Mouse (Mus musculus) embryonic facial prominence, embryonic 11.5 days (tissue): ENCODE measurements at regions not wholly inside any gene's neighbourhood (a gene's known extent, or its start where the extent isn't known, plus 50 kb on each side); places are given as distances from the start of the nearest gene placed in this dataset.

Experiments used
- ATAC-seq: fragments of 200-750 bp; cut with Nextera tagmentation; replicated peaks from 2 replicates; pipeline ENCODE4 v1.8.0; 2017; ENCODE audit warnings: low read depth; ENCODE audit not compliant: insufficient number of reproducible peaks, low FRiP score, low TSS enrichment
- DNase-seq: peaks from one replicate; pipeline ENCODE4 v3.0.0-alpha.2; 2015; ENCODE audit warnings: low spot score
- H3K27ac ChIP-seq: fragments of 300-500 bp; sonication (generic); replicated peaks from 2 replicates; pipeline ENCODE4 v1.5.1; 2014; ENCODE audit warnings: mild to moderate bottlenecking, low read depth, low read length, control low read depth
- H3K27me3 ChIP-seq: fragments of 300-500 bp; sonication (generic); 2 replicates; pipeline ENCODE4 v1.6.1; 2014; ENCODE audit warnings: mild to moderate bottlenecking, low read length, moderate library complexity, mixed read lengths; ENCODE audit not compliant: control insufficient read depth, insufficient read depth
- H3K36me3 ChIP-seq: fragments of 300-500 bp; sonication (generic); replicated peaks from 2 replicates; pipeline ENCODE4 v1.6.1; 2014; ENCODE audit warnings: low read depth, mild to moderate bottlenecking, low read length, moderate library complexity, mixed read lengths; ENCODE audit not compliant: control insufficient read depth, insufficient read depth
- H3K4me1 ChIP-seq: fragments of 300-500 bp; sonication (generic); 2 replicates; pipeline ENCODE4 v1.6.1; 2014; ENCODE audit warnings: low read length, mixed read lengths; ENCODE audit not compliant: control insufficient read depth, insufficient read depth
- H3K4me2 ChIP-seq: fragments of 300-500 bp; sonication (generic); 2 replicates; pipeline ENCODE4 v1.6.1; 2014; ENCODE audit warnings: low read depth, mild to moderate bottlenecking, control low read depth, low read length, moderate library complexity
- H3K4me3 ChIP-seq: fragments of 300-500 bp; sonication (generic); 2 replicates; pipeline ENCODE4 v1.5.1; 2014; ENCODE audit warnings: low read depth, low read length, control low read depth
- H3K9ac ChIP-seq: fragments of 300-500 bp; sonication (generic); replicated peaks from 2 replicates; pipeline ENCODE4 v1.6.1; 2014; ENCODE audit warnings: mild to moderate bottlenecking, control low read depth, low read length
- H3K9me3 ChIP-seq: fragments of 300-500 bp; sonication (generic); replicated peaks from 2 replicates; pipeline ENCODE4 v1.6.1; 2016; ENCODE audit warnings: mild to moderate bottlenecking, low read length, inconsistent platforms, mixed read lengths; ENCODE audit not compliant: control insufficient read depth
- WGBS: fragments of 180-500 bp; shearing (Covaris S2); extraction: QIAGEN DNeasy Blood & Tissue Kit; methylation state at CpG from one replicate; pipeline ENCODE4 v1.1.7; 2014; 5-methylcytosine and 5-hydroxymethylcytosine counted together

DNA sequence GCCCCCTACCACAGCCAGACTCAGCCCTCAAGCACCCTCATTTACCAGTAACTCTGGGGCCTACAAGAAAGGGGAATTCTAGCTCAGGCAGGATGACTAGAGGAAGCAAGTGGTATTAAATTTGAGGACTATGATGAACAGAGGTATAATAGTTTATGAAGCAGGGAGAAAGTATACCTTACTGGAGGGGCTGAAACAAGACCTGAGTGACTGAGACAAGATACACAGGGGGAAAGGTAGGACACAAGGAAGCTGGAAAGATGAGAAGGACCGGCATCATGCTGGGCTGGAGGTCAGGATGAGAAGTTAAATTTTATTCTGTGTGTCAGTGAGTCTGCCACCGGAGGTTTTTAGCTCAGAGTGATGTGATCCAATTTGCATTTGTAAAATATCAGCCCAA, 417.2 kb upstream of the Smim15 start:
- no peaks in the 10 kb centered on the region for H3K9me3 ChIP-seq
- no peak overlapping the region for H3K4me2 ChIP-seq
- DNase-seq, result no peak
- H3K27ac ChIP-seq, result no peak overlapping the region
- H3K36me3 ChIP-seq, result no peaks in the 10 kb centered on the region
- H3K4me3 ChIP-seq, result no peak overlapping the region
- WGBS, result 82% methylated on average over 2 of the region's 2 CpGs
- H3K9ac ChIP-seq, result no peak overlapping the region
- H3K27me3 ChIP-seq, result no peaks in the 10 kb centered on the region
- no peak for ATAC-seq
- no peaks in the 10 kb centered on the region for H3K4me1 ChIP-seq

DNA sequence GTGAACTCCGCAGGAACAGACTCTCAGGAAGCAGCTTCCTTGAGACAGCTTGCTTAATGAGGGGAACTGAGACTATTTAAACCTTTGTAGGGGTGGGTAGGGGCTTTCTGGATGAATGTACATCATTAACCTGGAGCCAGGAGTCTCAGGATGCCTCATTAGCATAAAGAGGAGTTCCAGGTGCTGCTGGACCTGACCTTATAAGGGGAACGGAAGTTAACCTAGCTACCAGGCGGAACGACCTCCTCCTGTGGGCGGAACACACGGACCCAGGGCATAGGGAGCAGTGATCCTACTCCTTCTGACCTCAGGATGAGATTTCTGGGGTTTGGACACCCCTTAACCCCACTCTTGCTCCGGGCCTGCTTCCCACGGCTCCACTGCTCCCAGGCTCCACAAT, 417.6 kb upstream of the Smim15 start:
- Histone ChIP-seq H3K27me3 (no peaks in the 10 kb centered on the region), H3K9me3 (no peaks in the 10 kb centered on the region), H3K36me3 (no peaks in the 10 kb centered on the region), H3K4me1 (no peaks in the 10 kb centered on the region), H3K27ac (no peak overlapping the region), H3K9ac (no peak overlapping the region), H3K4me3 (no peak overlapping the region), H3K4me2 (no peak overlapping the region)
- 60% methylated on average over 8 of the region's 8 CpGs for WGBS
- ATAC-seq (no peak), DNase-seq (no peak)

DNA sequence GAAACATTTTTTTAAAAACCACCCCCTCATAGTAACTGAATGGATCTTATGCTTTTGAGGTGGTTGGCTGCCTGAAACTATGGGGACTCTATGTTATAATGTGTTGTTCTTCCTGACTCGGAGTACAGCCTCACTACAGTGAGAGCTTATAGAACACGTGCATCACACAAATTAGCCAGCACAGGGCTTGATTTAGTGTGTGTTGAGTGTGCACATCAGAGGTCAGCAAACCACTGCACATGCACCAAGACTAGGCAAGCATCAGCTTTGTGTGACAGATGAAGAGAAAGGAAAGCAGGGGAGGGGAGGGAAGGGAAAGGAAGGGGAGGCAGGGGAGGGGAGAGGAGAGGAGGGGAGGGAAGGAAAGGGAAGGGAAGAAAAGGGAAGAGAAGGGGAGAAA, 422.9 kb upstream of the Smim15 start:
- 70% methylated on average over 2 of the region's 2 CpGs for WGBS
- ATAC-seq, result no peak
- Histone ChIP-seq H3K9ac (no peak overlapping the region), H3K4me1 (0 out of 2 replicates have a peak, but pooled peaks cover 4% of the 10 kb centered on the region), H3K27me3 (no peaks in the 10 kb centered on the region), H3K27ac (no peak overlapping the region), H3K4me3 (no peak overlapping the region), H3K9me3 (no peaks in the 10 kb centered on the region), H3K4me2 (no peak overlapping the region), H3K36me3 (no peaks in the 10 kb centered on the region)
- no peak for DNase-seq

DNA sequence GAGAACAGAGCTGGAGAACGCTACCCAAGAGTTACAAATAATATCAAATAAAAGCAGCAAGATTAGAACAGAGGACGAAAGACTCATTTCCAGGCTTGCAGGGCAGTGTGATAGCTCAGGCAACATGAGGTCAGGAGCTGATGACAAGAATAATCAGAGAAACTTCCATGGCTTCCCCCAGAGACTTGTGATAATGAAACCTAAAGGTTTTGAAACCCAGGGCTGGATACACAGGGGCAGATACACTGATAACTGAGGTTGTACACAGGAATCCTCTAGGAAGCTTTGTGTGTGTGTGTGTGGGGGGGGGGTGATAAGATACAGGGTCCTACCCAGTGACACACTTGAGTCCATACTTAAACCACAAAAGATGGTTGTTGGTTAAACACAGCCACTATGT, 423.4 kb upstream of the Smim15 start:
- no peaks in the 10 kb centered on the region for H3K9me3 ChIP-seq
- H3K36me3 ChIP-seq, result no peaks in the 10 kb centered on the region
- H3K4me3 ChIP-seq, result no peak overlapping the region
- H3K9ac ChIP-seq, result no peak overlapping the region
- no peak overlapping the region for H3K4me2 ChIP-seq
- 0 out of 2 replicates have a peak, but pooled peaks cover 4% of the 10 kb centered on the region for H3K4me1 ChIP-seq
- DNase-seq (no peak), ATAC-seq (no peak)
- 60% methylated on average over 2 of the region's 2 CpGs for WGBS
- no peaks in the 10 kb centered on the region for H3K27me3 ChIP-seq
- no peak overlapping the region for H3K27ac ChIP-seq

DNA sequence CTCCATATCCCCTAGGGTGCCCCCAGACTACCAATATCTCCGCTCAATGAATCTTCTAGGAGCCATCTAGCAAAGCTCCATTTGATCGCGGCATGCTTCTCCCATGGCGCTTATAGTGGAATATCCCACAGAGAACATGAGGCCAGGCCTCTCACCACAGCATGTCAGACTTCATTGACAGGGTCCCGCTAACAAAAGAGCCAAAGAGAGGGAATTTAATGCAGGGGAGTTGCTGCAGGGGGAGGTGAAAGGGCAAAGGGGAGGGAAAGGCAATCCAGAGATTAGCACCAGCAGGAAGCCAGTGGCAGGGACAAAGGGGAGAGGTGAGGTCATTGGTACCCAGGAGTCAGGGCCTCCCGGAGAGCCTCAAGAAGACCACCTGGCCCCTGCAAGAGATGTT, 424.0 kb upstream of the Smim15 start:
- H3K9me3 ChIP-seq, result no peaks in the 10 kb centered on the region
- no peak overlapping the region for H3K4me3 ChIP-seq
- ATAC-seq (peak; percentile 50; the same call in 1 of the 2 replicates), DNase-seq (no peak)
- H3K9ac ChIP-seq, result no peak overlapping the region
- H3K27ac ChIP-seq, result no peak overlapping the region
- 6% methylated on average over 6 of the region's 6 CpGs for WGBS
- H3K4me2 ChIP-seq, result no peak overlapping the region
- H3K36me3 ChIP-seq, result no peaks in the 10 kb centered on the region
- H3K27me3 ChIP-seq, result no peaks in the 10 kb centered on the region
- 0 out of 2 replicates have a peak, but pooled peaks cover 4% of the 10 kb centered on the region for H3K4me1 ChIP-seq

DNA sequence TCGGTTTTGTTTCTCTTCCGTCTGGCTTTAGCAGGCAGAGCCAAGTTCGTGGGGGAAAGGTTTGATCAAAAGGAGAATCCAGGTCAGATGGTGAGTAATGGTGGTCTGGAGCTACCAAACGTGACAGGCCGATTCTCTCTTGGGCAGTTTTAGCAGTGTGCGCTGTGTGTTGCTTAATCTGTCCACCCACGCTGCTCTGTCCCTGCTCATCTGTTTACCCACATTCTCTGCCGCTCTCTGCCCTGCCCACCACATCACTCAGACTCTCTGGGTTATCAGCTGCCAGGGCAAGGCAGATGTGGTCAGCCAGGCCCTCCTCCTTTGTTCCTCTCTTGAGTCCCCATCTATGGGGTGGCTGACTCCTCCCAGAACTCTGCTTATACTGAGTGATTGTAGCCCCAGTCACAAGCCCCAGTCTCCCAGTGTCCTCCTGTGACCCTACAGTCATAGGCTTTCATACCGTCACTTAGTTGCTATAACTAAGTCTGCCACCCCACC, 424.8 kb upstream of the Smim15 start:
- Histone ChIP-seq H3K4me3 (no peak overlapping the region), H3K9ac (no peak overlapping the region; the same call in 1 of the 2 replicates), H3K36me3 (no peaks in the 10 kb centered on the region), H3K4me1 (0 out of 2 replicates have a peak, but pooled peaks cover 4% of the 10 kb centered on the region), H3K27me3 (no peaks in the 10 kb centered on the region), H3K27ac (no peak overlapping the region), H3K9me3 (no peaks in the 10 kb centered on the region), H3K4me2 (no peak overlapping the region)
- DNase-seq (no peak), ATAC-seq (peak; percentile 63; the same call in 1 of the 2 replicates)
- WGBS, result 31% methylated on average over 9 of the region's 9 CpGs

DNA sequence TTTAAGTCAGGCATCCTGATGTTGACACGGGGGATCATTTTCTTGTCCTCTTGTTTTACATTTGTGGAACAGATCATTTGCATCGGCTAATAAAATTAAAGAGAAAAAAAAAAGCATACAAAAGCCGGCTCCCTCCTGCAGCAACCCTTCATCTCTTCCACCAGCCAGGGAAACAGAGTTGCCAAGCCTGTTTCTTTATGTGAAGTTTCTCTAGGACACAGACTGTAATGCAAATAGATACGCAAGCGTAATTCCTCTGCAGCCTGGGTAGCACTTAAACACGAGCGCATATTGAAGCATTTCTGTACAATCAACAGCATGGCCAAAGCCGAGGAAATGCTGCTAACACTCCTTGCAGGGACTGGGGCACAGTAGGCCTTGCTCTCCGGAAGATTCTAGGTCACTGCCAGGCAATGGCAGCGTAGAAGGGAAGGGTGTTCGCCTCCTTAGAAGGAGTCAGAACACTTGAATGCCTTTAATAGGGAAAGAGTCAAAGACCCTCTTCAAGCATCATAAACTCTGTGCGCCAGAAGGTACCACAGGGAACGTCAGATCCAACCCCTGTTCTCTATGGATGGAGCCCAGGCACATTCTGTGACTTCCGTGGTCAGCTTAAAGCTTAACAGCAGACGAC, 425.3 kb upstream of the Smim15 start:
- Histone ChIP-seq H3K4me1 (0 out of 2 replicates have a peak, but pooled peaks cover 4% of the 10 kb centered on the region), H3K27ac (no peak overlapping the region), H3K36me3 (no peaks in the 10 kb centered on the region), H3K27me3 (no peaks in the 10 kb centered on the region), H3K9ac (no peak overlapping the region; the same call in 1 of the 2 replicates), H3K9me3 (no peaks in the 10 kb centered on the region), H3K4me3 (no peak overlapping the region), H3K4me2 (no peak overlapping the region)
- DNase-seq (no peak), ATAC-seq (no peak)
- WGBS, result 39% methylated on average over 15 of the region's 15 CpGs

DNA sequence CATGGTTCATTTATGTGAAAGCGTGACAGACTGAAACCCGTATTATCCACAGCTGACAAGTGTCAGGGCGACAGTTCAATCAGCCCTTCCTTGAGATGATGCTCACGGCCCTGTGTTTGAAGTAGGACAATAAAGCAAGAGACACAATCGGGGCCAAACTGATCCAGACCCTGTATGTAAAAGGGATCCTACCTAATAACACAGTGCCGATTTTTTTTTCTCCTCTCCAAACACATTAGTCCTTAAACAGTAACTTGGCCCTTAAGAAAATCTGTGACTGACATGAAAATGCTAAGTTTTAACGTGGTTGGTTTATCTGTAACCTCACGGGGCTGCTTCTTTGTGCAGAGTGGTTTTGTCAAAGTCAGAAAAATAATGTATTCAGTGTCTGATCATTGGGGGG, 425.9 kb upstream of the Smim15 start:
- 35% methylated on average over 8 of the region's 8 CpGs for WGBS
- DNase-seq (no peak), ATAC-seq (no peak)
- Histone ChIP-seq H3K27me3 (no peaks in the 10 kb centered on the region), H3K27ac (no peak overlapping the region), H3K9ac (no peak overlapping the region), H3K4me1 (0 out of 2 replicates have a peak, but pooled peaks cover 4% of the 10 kb centered on the region), H3K4me2 (no peak overlapping the region), H3K4me3 (no peak overlapping the region), H3K9me3 (no peaks in the 10 kb centered on the region), H3K36me3 (no peaks in the 10 kb centered on the region)
